Mouse (Mus musculus): ENCODE measurements around the gene Itga4.

The Itga4 gene

GRCm38 (mm10) chr2:79267181-79267580 lies 12.0 kb downstream of the Itga4 start:
- no peak for DNase-seq

DNA sequence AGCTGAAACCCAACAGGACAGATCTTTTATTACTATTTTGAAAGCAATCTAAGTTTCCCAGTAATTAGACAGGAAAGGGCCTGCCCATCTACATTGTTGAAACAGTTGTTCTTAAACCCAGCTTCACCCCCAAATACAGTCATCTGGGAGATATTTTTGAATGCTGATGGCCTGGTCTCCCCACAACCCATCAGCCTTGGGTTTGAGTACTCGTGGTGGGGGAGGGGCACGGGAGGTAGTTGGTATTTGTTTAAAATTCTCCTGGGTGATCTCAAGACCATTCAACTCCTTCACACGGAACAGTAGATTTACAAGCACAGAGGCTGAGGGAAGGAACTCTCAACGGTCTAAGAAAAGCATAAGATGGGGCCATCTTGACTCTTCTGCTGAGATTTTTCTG lies 13.6 kb downstream of the Itga4 start:
- no peak for DNase-seq

DNA sequence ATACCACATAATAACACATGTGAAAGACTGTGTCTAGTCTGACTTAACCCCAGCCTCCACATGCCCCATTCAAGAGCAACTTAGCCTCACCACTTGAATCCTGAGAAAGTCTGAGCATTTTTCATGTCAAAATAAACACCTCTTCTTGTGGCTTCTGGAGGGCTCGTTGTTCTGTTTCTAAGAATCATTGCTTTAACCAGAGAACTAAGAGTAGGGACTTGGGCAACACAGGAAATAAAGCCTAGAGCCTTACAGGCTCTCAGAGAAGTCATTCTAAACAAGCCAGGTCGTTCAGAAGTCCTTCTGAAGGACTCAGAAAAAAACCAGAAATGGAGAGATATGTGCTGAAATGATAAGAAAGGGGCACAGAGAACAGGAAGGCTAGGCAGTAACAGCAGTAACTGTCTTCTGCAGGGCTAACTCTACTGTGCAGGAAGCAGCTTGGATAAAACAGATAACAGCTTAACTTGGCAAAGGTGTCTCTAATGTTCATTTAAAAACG lies 14.9 kb downstream of the Itga4 start:
- no peak for DNase-seq

DNA sequence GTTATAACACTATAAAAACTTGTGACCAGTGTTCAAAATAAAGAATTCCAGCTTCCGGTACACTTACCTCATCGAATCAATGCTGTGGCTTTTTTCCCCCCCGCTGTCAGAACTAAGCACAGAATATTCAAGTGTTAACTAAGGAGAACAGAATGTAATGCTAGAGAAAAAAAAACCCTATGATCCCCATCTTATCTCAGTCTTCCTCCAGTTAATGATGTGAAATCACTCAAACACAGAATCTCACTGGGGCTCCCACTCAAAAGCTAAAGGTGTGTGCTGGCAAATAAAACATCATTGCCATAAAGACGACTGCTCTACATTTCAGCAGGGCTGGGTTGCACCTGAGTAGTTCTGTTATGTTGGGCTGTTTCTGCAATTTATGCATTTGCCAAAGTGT lies 16.6 kb downstream of the Itga4 start:
- DNase-seq, result no peak

- DNase-seq, result no peak
These were observed 23.4 kb downstream of the Itga4 start for GRCm38 (mm10) chr2:79278581-79278980.

- no peak for DNase-seq
These were observed 29.0 kb downstream of the Itga4 start for GRCm38 (mm10) chr2:79284206-79284605.

DNA sequence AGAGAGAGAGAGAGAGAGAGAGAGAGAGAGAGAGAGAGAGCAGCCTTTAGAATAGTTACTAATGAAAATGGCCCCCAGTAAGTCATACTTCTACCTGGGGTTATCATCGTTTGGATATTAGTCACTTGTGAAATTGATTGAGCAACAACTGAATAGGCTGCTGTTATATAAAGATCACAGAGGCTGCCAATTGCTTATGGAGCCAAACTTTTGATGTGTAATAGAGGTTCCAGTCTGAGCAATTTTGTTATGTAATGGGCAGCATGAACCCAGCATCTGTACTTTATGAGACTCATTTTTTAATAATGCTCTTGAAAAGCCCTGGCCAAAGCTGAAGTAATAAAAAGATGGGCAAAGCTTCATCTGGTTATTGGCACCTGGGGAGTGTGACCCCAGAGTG lies 34.9 kb downstream of the Itga4 start:
- no peak for DNase-seq

DNA sequence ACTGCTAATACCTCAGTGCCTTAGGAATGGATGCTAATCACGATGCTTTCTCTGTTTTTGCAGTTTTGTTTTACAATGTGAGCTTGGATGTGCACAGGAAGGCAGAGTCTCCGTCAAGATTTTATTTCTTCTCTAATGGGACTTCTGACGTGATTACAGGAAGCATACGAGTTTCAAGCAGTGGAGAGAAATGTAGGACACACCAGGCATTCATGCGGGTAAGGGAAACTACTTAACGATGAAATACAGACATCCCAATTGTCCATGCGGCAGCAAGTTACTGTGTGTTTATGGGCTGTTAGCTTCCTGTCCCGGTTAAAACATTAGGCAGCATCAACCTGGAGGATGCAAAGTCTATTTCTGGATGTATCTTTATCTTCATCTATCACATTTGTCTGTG lies 36.7 kb downstream of the Itga4 start:
- DNase-seq, result no peak

- DNase-seq, result no peak
These were observed 37.2 kb downstream of the Itga4 start for GRCm38 (mm10) chr2:79292431-79292830.

- no peak for DNase-seq
These were observed 47.2 kb downstream of the Itga4 start for GRCm38 (mm10) chr2:79302398-79302797.

DNA sequence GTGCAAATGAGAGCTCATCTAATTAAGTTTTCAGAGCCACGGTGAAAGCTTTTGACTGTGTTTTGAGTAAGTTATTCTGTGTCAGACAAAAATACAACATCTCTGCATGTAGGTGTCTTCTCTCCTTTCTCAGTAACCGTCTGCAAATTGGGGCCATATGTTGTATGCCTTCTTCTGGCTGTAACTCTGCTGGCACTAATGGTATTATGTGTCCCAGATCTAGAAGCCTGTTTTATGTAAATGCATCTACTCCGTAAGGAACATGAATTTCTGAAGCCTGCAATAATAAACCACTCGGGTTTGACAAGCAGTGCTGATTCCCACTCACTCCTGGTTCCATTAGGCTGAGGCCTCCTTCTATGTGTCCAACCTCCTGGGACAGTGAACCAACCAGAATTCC lies 52.3 kb downstream of the Itga4 start:
- no peak for DNase-seq

DNA sequence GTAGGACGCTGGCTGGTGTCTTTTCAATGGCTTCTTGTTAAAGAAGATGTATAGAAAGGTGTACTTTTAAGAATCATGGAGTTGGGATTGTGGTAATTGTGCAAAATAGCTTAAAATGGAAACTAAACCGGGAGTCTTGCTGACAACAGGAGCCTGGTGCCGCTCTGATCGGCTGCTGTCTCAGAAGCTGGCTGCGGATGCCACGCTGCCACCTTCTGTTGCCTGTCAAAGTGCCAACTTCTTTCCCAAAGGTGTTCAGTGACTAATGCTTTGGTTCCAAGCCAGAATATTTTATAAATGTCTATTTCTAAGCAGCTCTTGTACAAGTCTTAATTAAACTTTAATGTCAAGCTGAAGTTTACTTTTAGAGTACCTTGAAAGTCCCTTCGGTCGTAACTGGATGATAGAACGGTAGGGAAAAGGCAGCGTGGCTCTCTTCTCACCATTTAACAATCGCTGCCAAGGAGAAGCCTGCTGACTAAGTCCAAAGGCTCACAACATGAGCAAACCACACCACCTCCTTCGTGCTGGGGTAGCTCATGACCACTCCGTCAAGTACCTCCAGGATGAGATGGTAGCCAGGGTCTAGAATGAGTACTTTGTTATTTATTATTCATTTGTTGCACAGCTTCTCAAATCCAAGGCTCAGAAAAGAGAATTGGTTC lies 54.4 kb downstream of the Itga4 start:
- no peak for DNase-seq

DNA sequence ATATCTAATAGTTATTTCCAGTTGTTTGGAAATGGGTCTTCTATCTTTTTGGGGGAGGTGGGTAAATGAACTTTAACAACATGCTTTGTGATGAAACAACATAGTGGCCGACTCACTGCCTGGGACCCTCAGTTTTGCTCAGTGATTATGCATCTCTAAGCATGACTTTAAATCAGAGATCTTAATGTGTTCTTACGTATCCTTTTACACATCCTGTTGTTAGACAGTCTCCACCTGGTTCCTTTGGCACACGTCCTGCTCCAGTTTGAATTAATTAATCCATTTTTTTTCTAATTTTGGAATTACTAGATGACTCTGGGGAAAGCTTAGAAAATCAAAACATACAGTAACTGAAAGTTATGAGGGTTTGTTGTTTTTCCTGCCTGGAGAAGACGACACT lies 57.3 kb downstream of the Itga4 start:
- no peak for DNase-seq

DNA sequence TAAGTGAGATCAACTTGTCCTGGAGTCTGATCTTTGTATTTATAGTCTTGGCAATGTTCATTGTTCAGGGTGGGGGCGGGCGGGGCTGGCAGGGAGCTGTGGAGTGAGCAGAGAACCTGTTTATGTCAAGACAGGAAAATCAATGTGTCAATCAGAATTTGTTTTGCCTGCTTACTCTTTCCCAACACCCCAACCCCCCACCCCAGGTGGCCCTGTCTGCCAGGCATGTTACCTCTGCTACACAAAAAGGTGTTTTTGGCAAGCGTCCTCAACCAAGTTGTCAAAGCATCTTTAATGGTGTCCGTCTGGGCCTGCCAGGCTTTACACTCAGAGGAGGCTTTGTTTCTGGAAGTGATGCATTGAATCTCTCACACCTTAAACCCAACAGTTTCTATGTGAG lies 59.9 kb downstream of the Itga4 start:
- no peak for DNase-seq

DNA sequence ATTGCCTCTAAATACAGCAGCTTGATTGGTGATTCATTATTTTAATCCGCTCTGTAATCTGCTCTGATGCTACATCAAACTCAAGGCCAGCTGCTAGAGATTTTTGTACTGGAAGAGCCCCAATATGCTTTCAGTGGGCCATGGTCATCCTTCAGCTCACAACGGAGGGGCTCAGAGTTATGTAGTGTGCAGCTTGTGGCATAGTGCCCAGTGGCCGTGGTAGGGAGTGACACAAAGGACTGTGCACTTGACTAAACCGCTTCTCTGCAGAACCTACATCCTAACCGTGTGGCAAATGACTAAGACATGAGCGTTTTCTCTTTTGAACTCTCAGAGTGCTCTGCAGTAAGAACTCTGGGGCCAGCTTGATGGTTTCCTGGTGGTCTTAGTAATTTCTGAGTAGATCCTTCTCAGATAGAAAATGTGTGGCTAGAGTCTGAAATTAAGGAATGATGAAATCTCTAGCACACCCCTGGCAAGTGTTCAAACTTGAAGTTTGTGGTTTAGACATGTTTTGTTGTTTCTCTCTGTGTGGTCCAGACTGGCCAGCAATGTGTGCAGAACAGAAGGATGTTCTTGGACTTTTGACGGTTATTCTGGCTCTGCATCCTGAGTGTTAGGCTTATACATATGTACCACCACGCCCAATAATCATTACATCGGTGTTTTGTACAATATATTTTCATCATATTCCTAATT lies 61.1 kb downstream of the Itga4 start:
- no peak for DNase-seq

GRCm38 (mm10) chr2:79328079-79328478 lies 72.9 kb downstream of the Itga4 start:
- DNase-seq, result no peak

GRCm38 (mm10) chr2:79334661-79335060 lies 79.4 kb downstream of the Itga4 start:
- DNase-seq, result no peak

GRCm38 (mm10) chr2:79336141-79336540 lies 80.9 kb downstream of the Itga4 start:
- DNase-seq, result no peak

DNA sequence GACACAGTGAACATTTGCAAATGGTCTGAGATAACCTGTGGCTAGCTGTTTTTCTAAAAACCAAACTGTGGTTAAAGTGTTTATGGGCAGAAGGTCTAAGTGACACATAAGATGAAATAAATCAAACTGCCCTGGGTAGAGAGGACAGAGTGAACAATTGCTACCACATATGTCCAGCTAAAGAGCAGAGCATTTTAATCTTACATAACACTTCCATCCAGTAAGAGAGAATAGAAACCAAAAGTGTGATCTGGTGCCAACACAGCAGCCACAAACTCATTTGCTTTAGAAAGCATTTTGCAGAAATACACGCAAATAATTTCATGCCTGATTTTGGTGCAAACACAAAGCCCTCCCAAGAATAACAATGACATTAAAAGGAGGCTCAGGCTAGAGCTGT lies 83.8 kb downstream of the Itga4 start:
- no peak for DNase-seq

DNA sequence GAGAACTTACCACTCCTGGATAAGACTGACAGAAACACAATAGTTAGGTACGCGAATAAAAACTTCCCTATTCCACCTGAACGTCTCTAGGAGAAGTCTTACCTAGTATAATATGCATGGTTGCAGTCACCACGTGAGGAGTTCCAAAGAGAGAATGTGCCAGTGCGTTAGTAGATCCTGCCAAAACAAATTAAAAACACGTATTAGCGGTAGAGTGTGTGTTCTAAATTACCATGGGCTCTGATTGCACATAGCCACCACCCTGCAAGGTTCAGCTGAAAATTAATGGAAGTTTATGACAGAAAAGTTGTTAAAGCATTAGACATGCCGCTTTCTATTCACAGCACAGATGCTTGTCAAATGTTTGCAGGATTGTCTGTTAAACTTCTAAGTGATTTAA lies 87.9 kb downstream of the Itga4 start:
- no peak for DNase-seq

GRCm38 (mm10) chr2:79351179-79352099 lies 96.2 kb downstream of the Itga4 start:
- no peak for DNase-seq

- no peak for DNase-seq
These were observed 97.0 kb downstream of the Itga4 start for GRCm38 (mm10) chr2:79352100-79352802.

DNA sequence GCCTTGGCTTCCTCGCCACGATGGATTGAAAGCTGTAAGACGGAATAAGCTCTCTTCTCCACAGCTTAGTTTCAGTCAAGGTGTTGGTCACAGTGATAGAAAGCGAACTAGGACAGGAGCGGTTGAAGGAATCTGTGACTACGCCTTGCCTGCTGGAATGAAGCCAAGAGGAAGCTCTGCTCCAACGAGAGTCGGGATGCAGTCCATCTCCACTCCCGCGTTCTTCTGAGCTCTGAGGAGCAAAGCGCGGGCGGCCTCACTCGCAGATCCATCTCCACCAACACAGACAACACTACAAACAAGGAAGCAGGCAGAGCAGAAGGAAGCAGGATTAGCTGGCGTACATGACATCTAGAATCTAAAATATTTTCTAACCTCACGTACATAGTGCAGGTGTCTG lies 99.5 kb downstream of the Itga4 start:
- DNase-seq, result no peak
